Mouse (Mus musculus): ENCODE measurements around the gene Eif2s2. TPM values are rescaled to one million over a fixed set of nuclear protein-coding genes. Genes with fewer than 3 reads are reported as not detected.
"Not testable (repeated sequence)": the region's sequence is repeated elsewhere in the genome, so short reads cannot be mapped to it uniquely, and the experiment has no call there.

Eif2s2 gene
- polyA plus RNA-seq, 1 experiment from 2014 or later, result 70.9 TPM

DNA sequence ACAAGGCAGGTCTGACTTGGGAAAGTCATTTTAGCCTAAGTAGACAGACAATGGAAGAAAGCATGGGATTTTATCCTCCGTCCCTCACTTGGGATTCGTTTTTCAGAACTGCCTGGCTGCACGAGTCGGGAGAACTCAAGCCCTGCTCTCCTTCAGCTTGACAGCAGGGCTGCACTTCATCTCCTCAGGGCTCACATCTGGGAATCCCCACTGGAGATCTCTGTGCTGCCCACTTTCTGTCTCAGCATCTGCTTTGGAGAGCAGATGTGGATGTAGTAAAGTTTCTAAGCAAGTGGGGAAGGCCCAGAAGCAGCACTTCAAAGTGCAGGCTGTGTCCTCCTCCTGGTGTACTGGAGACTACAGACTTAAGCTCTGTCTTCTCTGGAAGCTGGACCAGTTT, 29.4 kb upstream of the Eif2s2 start:
- WGBS, result no CpG with 5 or more reads among the region's 4 CpGs
- H3K4me2 ChIP-seq (replicated peaks; ENCODE audit: low read depth, low read length); H3K4me3 ChIP-seq (ENCODE audit: low read length); H3K9ac ChIP-seq (replicated peaks; ENCODE audit: low read length); H3K4me1 ChIP-seq (ENCODE audit: insufficient read depth, low read length); H3K27ac ChIP-seq (ENCODE audit: low read length); ATAC-seq (ENCODE audit: low FRiP score, low TSS enrichment); H3K27me3 ChIP-seq (ENCODE audit: insufficient read depth, low read length); H3K36me3 ChIP-seq (ENCODE audit: insufficient read depth, low read length); H3K9me3 ChIP-seq (ENCODE audit: low read length): not testable (repeated sequence)

DNA sequence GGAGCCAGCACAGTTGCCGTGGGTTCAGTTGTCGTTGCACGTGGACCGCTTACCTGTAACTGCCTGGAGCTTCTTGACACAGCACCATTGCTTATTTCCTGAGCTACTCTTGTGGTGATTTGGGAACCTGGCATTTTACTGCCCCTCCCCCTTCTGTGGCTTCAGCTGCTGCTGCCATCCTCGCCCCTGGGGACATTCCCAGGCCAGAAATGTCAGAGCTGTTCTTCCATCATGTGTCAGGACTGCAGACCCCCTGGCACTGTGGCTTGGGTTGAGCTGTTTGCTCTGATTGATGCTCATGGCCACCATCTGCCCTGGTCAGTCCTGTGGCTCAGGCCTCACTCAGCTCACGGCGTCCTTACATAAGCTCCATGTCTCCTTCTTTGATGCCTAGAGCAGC, 28.2 kb upstream of the Eif2s2 start:
- WGBS, result 80% methylated on average over 7 of the region's 7 CpGs
- ATAC-seq (ENCODE audit: low FRiP score, low TSS enrichment), result no peak

DNA sequence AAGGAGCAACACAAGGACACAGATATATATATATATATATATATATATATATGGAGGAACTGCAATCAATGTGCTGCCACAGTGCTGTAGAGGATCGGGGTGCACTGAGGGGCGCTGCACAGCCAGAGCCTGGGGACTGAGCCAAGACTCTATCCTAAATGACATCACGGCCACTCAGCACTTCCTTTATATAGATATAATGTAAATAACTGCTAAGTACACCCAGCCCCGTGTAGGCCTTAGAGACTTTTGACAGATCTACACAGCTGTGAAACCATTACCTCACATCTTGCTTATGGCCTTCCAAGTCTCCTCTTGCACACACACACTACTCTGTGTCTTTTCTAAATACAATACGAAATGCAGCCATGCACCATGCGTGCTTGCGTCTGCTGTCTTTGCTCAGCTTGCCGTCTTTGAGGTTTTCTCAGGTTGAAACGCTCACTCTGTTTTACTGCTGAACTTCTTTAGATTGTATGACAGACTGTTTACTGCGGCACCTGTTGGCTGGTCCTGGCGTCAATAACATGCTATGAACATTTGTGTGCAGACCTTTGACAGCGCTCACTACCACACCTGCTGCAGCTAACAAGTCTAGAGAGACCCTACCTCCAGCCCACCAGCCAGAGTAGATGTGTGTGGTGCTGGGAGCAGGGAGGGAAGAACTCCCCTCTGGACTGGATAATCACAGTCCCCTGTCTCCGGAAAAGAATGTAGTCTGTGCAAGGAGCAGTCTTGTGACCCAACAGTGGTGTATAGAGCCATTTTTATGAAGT, 25.3 kb upstream of the Eif2s2 start:
- H3K36me3 ChIP-seq (ENCODE audit: insufficient read depth, low read length), result no peaks in the 10 kb centered on the region
- 83% methylated on average over 13 of the region's 13 CpGs for WGBS
- no peak overlapping the region for H3K9ac ChIP-seq (replicated peaks; ENCODE audit: low read length)
- no peak for ATAC-seq (ENCODE audit: low FRiP score, low TSS enrichment)
- H3K9me3 ChIP-seq (ENCODE audit: low read length), result no peaks in the 10 kb centered on the region
- no peak overlapping the region for H3K27ac ChIP-seq (ENCODE audit: low read length)
- no peak overlapping the region for H3K4me3 ChIP-seq (ENCODE audit: low read length)
- no peaks in the 10 kb centered on the region for H3K27me3 ChIP-seq (ENCODE audit: insufficient read depth, low read length)
- no peaks in the 10 kb centered on the region for H3K4me1 ChIP-seq (ENCODE audit: insufficient read depth, low read length)
- H3K4me2 ChIP-seq (replicated peaks; ENCODE audit: low read depth, low read length), result no peak overlapping the region

More for the DNA sequence above, 28.2 kb upstream of the Eif2s2 start:
- no peaks in the 10 kb centered on the region for H3K9me3 ChIP-seq (ENCODE audit: low read length)
- H3K4me3 ChIP-seq (ENCODE audit: low read length), result no peak overlapping the region
- no peak overlapping the region for H3K9ac ChIP-seq (replicated peaks; ENCODE audit: low read length)
- no peak overlapping the region for H3K27ac ChIP-seq (ENCODE audit: low read length)
- H3K4me2 ChIP-seq (replicated peaks; ENCODE audit: low read depth, low read length), result no peak overlapping the region
- no peaks in the 10 kb centered on the region for H3K4me1 ChIP-seq (ENCODE audit: insufficient read depth, low read length)
- no peaks in the 10 kb centered on the region for H3K36me3 ChIP-seq (ENCODE audit: insufficient read depth, low read length)
- no peaks in the 10 kb centered on the region for H3K27me3 ChIP-seq (ENCODE audit: insufficient read depth, low read length)

DNA sequence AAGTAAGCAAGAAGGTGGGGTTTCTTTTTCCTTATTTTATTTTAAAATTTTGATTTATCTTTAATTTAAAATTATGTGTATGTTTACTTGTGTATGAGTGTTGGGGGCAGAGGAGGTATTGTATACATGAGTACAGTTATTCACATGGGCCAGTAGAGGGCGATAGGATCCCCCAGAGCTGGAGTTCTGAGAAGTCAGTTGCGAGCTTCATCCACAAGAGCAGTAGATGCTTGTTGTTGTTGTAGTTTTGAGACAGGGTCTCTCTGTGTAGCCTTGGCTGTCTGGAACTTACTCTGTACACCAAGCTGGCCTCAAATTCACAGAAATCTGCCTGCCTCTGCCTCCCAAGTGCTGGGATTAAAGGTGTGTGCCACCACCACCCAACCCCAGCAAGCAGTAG, 23.8 kb upstream of the Eif2s2 start:
- Histone ChIP-seq H3K9ac (replicated peaks; ENCODE audit: low read length) (no peak overlapping the region), H3K27ac (ENCODE audit: low read length) (no peak overlapping the region), H3K9me3 (ENCODE audit: low read length) (no peaks in the 10 kb centered on the region), H3K36me3 (ENCODE audit: insufficient read depth, low read length) (no peaks in the 10 kb centered on the region), H3K4me3 (ENCODE audit: low read length) (no peak overlapping the region), H3K27me3 (ENCODE audit: insufficient read depth, low read length) (no peaks in the 10 kb centered on the region), H3K4me1 (ENCODE audit: insufficient read depth, low read length) (no peaks in the 10 kb centered on the region), H3K4me2 (replicated peaks; ENCODE audit: low read depth, low read length) (no peak overlapping the region)
- WGBS, result 25% methylated on average over 2 of the region's 2 CpGs
- ATAC-seq (ENCODE audit: low FRiP score, low TSS enrichment), result no peak

DNA sequence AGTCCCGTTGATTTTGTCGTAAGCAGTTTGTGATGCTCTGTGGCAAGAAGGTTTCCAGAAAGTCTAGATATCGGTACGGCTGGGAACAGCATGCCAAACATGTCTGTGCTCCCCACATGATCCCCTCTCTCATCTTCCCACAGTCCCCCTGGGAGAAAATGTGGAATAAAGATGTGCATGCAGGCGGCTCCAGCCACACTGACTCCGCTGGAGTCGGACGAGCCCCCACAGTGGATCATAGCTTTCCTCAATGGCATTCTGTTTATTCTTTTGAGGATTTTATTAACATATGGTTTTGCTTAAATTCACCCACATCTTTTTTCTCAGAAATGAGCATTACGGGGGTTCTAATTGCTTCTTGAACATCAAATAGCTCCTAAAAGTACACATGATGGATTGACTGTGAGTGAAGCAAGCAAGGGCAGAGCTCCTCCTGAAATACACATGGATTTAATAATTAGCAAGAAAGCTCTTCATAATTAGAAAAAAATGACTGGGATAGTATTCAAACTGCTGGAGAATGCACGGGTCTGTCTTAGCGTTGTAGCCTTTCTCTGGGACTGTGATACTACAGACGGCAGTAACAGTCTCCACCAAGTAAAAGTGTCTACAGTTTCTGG, 23.3 kb upstream of the Eif2s2 start:
- Histone ChIP-seq H3K4me1 (ENCODE audit: insufficient read depth, low read length) (no peaks in the 10 kb centered on the region), H3K27me3 (ENCODE audit: insufficient read depth, low read length) (no peaks in the 10 kb centered on the region), H3K4me3 (ENCODE audit: low read length) (no peak overlapping the region), H3K4me2 (replicated peaks; ENCODE audit: low read depth, low read length) (no peak overlapping the region), H3K36me3 (ENCODE audit: insufficient read depth, low read length) (no peaks in the 10 kb centered on the region), H3K9ac (replicated peaks; ENCODE audit: low read length) (no peak overlapping the region), H3K27ac (ENCODE audit: low read length) (no peak overlapping the region), H3K9me3 (ENCODE audit: low read length) (no peaks in the 10 kb centered on the region)
- ATAC-seq (ENCODE audit: low FRiP score, low TSS enrichment), result no peak
- WGBS, result 77% methylated on average over 12 of the region's 12 CpGs

DNA sequence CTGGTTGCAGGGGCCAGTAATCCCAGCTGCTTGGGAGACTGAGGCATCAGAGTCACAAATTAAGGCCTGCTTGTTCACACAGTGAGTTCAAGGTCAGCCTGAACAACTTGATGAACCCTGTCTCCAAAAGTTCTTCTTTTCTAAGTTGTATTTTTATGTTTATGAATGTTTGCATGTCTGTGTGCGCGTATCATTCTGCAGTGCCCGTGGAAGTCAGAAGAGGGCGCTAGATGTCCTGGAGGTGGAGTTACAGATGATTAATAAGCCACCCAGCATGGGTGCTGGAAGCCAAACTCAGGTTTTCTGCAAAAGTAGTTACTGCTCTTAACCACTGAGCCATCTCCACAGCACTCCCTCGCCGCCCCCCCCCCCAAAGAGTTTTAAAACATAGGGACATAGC, 17.1 kb upstream of the Eif2s2 start:
- Histone ChIP-seq H3K36me3 (ENCODE audit: insufficient read depth, low read length) (no peaks in the 10 kb centered on the region), H3K4me3 (ENCODE audit: low read length) (no peak overlapping the region)

DNA sequence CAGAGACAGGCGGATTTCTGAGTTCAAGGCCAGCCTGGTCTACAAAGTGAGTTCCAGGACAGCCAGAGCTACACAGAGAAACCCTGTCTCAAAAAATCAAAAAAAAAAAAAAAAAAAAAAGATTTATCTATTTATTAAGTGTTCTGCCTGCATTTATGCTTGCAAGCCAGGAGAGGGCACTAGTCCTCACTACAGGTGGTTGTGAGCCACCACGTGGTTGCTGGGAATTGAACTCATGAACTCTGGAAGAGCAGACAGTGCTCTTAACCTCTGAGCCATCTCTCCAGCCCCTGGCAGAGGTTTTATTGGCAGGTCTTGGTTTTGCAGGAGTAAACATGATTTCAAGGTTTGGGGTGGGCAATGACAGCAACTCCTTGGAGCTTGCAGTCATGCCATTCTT, 15.5 kb upstream of the Eif2s2 start:
- not testable (repeated sequence) for H3K9me3 ChIP-seq (ENCODE audit: low read length); H3K27ac ChIP-seq (ENCODE audit: low read length); H3K4me2 ChIP-seq (replicated peaks; ENCODE audit: low read depth, low read length); H3K9ac ChIP-seq (replicated peaks; ENCODE audit: low read length); H3K27me3 ChIP-seq (ENCODE audit: insufficient read depth, low read length); ATAC-seq (ENCODE audit: low FRiP score, low TSS enrichment); H3K36me3 ChIP-seq (ENCODE audit: insufficient read depth, low read length); H3K4me1 ChIP-seq (ENCODE audit: insufficient read depth, low read length); H3K4me3 ChIP-seq (ENCODE audit: low read length)
- 62% methylated on average over 2 of the region's 2 CpGs for WGBS

More for the DNA sequence above, 17.1 kb upstream of the Eif2s2 start:
- Histone ChIP-seq H3K27me3 (ENCODE audit: insufficient read depth, low read length) (no peaks in the 10 kb centered on the region), H3K9ac (replicated peaks; ENCODE audit: low read length) (no peak overlapping the region), H3K9me3 (ENCODE audit: low read length) (no peaks in the 10 kb centered on the region), H3K27ac (ENCODE audit: low read length) (no peak overlapping the region), H3K4me1 (ENCODE audit: insufficient read depth, low read length) (no peaks in the 10 kb centered on the region), H3K4me2 (replicated peaks; ENCODE audit: low read depth, low read length) (no peak overlapping the region)
- WGBS, result 81% methylated on average over 6 of the region's 6 CpGs
- no peak for ATAC-seq (ENCODE audit: low FRiP score, low TSS enrichment)

DNA sequence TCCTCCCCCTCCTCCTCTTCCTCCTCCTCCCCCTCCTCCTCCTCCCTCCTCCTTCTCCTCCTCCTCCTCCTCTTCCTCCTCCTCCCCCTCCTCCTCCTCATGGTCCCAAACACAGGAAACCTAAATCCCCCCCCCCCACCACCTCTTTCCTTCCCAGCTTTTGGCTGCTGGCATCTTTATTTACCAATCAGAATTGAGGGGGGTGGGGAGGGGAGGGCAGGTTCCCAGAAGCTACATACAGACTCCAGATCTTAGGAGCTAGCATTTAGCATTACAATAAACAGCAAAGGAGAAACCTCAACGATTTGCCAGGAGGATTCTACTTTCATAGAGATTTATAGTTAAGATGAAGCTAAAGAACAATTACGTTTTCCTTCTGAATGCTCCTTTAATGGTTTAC, 13.1 kb upstream of the Eif2s2 start:
- ATAC-seq (ENCODE audit: low FRiP score, low TSS enrichment), result no peak
- 42% methylated on average over 2 of the region's 2 CpGs for WGBS
- Histone ChIP-seq H3K9me3 (ENCODE audit: low read length) (no peaks in the 10 kb centered on the region), H3K36me3 (ENCODE audit: insufficient read depth, low read length) (no peaks in the 10 kb centered on the region), H3K27ac (ENCODE audit: low read length) (no peak overlapping the region), H3K4me3 (ENCODE audit: low read length) (no peak overlapping the region), H3K4me1 (ENCODE audit: insufficient read depth, low read length) (no peaks in the 10 kb centered on the region), H3K27me3 (ENCODE audit: insufficient read depth, low read length) (0 out of 2 replicates have a peak, but pooled peaks cover 2% of the 10 kb centered on the region), H3K9ac (replicated peaks; ENCODE audit: low read length) (no peak overlapping the region), H3K4me2 (replicated peaks; ENCODE audit: low read depth, low read length) (no peak overlapping the region)

DNA sequence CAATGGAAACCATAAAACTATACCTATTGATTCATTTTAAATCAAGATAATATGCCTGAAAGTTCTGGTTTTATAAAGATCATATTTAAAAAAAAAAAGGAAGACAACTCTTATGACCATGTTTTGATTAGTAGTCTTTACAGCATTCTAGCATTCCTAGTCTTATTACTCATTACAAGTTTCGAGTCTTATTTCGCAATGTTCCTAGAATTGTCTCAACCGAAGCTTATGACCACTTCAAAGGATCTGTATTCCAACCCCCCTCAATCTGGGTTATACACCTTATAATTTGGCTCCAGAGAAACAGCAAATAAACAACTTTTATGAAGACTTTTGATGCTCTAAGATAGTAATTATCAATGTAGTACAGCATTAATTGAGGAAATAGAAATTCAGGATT, 9.4 kb upstream of the Eif2s2 start:
- no peaks in the 10 kb centered on the region for H3K4me1 ChIP-seq (ENCODE audit: insufficient read depth, low read length)
- H3K4me2 ChIP-seq (replicated peaks; ENCODE audit: low read depth, low read length), result no peak overlapping the region
- H3K36me3 ChIP-seq (ENCODE audit: insufficient read depth, low read length), result no peaks in the 10 kb centered on the region
- H3K27ac ChIP-seq (ENCODE audit: low read length), result no peak overlapping the region
- no peak overlapping the region for H3K4me3 ChIP-seq (ENCODE audit: low read length)
- ATAC-seq (ENCODE audit: low FRiP score, low TSS enrichment), result no peak
- H3K9ac ChIP-seq (replicated peaks; ENCODE audit: low read length), result no peak overlapping the region
- 0 out of 2 replicates have a peak, but pooled peaks cover 2% of the 10 kb centered on the region for H3K27me3 ChIP-seq (ENCODE audit: insufficient read depth, low read length)
- H3K9me3 ChIP-seq (ENCODE audit: low read length), result no peaks in the 10 kb centered on the region
- 76% methylated on average over 3 of the region's 3 CpGs for WGBS

DNA sequence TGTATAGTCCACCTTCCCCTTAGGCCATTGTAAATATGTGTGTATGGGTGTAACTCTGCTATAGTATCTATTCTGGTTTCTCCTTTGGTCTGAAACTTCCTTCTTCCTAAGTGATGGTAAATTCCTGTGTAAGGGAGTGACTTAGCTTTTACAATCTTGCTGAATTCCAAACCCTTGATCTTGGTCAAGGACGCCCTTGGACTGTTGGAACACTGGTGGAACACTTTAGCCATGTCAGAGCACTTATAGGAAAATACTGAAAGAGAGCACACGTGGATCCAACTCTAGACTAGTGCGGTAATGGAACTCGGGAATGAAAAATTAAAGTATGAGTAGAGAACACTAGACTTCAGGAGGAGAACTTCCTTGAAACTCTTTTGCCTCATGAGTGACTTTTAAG, 6.7 kb upstream of the Eif2s2 start:
- H3K9ac ChIP-seq (replicated peaks; ENCODE audit: low read length); H3K27ac ChIP-seq (ENCODE audit: low read length); H3K9me3 ChIP-seq (ENCODE audit: low read length); H3K4me3 ChIP-seq (ENCODE audit: low read length); H3K27me3 ChIP-seq (ENCODE audit: insufficient read depth, low read length); ATAC-seq (ENCODE audit: low FRiP score, low TSS enrichment); H3K4me2 ChIP-seq (replicated peaks; ENCODE audit: low read depth, low read length); H3K4me1 ChIP-seq (ENCODE audit: insufficient read depth, low read length); H3K36me3 ChIP-seq (ENCODE audit: insufficient read depth, low read length): not testable (repeated sequence)
- WGBS, result 80% methylated on average over 4 of the region's 4 CpGs

Measured in kidney, embryonic 16.5 days (tissue).